Mouse (Mus musculus): ENCODE results near the gene Rpl12.
"Not testable (repeated sequence)": the region's sequence is repeated elsewhere in the genome, so short reads cannot be mapped to it uniquely, and the experiment has no call there.

The Rpl12 gene

DNA sequence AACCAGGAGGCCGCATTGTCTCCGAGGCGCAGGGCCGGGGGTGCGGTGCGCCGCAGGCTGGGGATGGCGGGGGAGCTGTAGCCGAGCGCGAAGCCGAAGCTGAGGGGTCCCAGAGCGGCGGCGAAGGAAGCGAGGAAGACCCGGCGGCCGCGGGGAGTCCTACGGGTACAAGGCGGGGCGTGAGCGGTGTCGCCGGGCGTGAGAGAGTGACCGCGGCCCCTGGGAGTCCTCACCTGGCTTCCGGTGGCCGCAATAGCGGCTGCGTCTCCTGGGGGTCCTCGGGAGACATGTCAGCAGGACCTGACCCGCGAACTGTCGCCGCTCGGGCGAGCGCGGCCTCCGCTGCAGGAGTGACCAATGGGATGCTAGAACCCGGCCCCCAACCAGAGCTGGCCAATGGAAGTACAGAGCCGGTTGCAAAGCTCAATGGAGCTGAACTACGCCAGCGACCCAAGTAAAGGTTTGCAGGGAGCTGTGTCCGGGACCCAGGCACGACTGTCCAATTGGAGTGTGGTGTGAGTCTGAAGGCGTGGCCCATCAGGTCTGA lies 20.4 kb downstream of the Rpl12 start, which contains the start of gene Slc2a8:
Gene Slc2a8, minus strand, starts transcription at position 359 of the 547 bp plus-strand sequence.
- DNase-seq (ENCODE audit: low read depth, low spot score): peak; percentile 95

DNA sequence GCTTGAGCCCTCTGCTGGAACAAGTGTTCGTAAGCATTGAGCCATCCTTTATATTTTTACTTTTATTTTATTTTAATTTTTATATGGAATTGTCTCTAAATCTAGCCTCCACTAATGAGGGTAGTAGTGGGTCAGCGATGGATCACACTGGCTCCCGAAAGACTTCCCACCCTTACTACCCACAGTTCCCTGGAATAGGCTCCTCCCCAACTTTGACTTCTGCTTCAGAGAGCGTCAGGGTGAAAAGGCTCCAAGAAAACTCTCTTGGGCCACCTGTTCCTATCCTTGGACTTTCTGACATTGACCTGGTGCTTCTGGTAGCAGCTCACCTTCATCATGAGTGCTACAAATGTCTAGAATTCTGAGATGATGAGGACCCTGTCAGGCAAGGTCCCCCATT lies 21.3 kb downstream of the Rpl12 start:
- no peak for DNase-seq (ENCODE audit: low read depth, low spot score)

DNA sequence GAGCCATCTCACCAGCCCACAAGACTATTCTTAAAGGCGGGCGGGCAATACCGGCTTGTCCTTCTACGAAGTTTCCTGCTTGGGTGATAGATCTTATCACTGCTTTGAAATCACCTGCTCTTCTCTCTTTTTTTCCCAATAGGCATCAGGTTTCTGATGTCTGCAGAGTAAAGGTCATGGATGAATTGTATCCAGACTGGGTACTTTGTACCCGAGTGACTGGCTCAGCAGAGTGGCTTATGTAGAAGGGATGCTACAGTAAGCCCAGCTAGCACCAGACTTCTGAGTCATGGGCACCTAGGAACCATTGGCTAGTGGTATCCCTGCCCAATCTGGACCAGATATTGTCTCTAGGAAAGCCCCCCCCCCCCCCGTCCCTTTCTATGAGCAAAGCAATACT lies 22.3 kb downstream of the Rpl12 start:
- DNase-seq (ENCODE audit: low read depth, low spot score): no peak

DNA sequence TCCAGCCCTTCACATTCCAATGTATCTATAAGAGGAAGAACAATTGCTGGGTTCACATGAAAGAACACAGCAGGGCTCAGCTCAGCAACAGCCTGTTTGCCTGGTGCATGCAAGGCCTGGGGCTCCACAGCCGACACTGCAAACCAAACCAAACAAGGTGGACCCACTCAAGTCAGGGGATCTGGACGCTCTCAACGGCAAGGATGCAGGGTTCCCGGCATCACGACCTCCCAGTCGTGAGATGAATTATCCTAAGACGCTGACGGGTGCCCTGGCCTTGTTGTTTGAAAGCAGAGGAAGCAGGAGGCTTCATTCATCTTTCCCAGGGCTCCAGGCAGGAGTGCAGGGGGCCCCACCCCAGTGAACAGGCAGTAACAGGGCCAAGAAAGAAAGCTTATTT lies 24.5 kb downstream of the Rpl12 start:
- no peak for DNase-seq (ENCODE audit: low read depth, low spot score)

DNA sequence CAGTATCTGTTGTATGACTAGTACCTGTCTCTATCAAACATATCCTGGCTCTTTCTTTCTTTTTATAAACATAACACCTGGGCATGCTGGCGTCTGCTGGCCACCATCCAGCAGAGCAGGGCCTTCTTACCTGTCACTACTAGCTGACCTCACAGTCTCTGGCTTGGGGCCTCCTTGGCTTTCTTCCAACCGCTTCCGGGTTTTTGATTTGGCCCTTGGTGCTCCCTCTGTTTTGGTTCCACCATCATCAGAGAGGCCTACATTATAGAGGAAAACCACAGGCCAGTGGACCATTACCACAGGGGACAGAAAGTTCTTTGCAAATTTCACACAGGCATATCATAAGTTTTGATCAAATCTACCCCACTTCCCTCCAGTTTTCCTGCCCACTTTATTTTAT lies 28.0 kb downstream of the Rpl12 start:
- DNase-seq (ENCODE audit: low read depth, low spot score): no peak

DNA sequence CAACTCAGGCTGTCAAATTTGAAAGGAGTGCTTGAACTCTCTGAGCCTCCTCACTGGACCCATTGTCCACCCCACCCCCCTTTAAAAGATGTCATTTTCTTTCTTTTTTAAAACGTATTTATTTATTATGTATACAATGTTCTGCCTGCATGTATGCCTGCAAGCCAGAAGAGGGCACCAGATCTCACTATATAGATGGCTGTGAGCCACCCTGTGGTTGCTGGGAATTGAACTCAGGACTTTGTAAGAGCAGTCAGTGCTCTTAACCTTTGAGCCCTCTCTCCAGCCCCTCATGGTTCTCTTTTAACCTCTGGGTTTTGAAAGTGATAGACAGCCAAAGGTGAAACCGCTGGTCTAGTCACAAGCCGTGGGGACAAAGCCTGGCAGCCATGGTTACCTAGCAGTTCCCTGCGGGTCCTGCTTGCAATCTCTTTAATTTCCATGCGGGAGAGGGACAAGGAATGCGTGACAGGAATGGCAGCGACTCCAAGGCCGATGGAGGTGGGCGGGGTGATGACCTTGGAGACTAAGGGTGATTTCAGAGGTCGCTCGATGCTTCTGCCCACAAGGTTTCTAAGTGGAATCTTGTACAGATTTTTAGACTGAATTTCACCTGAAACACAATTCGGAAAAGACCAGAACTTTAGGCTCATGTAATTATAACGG lies 28.9 kb downstream of the Rpl12 start:
- DNase-seq (ENCODE audit: low read depth, low spot score): no peak

DNA sequence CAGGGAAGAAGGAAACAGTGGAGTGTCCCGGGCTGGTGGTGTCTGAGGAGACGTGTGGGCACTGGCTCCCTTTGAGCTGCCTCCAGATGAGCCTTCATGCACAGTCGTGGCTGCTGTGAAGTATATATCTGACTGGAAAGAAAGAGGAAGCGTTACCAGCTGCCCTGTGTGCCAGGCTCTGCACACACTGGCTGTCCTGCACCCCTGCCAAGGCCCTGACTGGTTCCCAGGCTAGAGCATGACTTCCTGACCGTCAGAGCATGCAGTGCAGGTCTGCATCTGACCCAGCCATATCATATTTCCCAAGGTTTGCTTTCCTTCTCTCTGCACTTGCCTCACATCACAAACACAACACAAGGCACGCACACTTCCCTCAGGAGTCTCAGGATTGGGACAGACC lies 30.8 kb downstream of the Rpl12 start:
- DNase-seq (ENCODE audit: low read depth, low spot score): no peak

DNA sequence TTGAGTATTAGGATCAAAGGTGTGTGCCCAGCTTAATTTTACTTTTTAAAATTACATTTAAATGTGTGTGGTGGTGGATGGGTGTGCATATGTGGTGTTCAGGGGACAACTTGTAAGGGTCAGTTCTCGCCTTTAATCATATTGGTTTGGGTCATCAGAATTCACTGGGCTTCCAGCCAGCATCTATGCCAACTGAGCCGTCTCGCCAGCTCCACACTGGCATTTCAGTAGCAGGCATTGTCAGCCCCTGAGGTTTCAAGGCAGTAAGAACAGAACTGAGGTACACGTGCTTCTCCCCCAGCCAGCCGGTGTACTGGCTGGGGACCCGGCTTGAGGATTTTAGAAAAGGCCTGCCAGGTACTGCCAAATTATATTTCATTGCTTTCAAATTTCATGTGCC lies 35.7 kb downstream of the Rpl12 start:
- DNase-seq (ENCODE audit: low read depth, low spot score): no peak

DNA sequence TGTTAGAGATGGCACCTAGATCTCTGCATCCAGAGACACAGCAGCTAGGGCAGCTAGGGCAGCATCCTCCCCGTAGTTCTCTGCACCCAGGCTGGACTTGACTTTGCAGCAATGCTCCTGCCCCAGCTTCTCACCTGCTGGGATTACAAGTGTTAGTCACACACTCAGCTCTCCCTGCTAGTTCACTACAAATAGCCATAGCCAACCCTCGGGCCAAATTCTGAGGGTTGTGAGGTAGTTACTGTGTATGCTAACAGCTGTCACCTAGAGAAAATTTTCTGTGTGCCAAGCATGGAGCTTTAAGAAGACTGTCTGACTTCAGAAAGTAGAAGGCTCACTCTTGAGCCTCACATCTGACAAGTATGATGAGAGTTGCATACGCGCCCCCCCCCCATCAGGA lies 36.4 kb downstream of the Rpl12 start:
- no peak for DNase-seq (ENCODE audit: low read depth, low spot score)

DNA sequence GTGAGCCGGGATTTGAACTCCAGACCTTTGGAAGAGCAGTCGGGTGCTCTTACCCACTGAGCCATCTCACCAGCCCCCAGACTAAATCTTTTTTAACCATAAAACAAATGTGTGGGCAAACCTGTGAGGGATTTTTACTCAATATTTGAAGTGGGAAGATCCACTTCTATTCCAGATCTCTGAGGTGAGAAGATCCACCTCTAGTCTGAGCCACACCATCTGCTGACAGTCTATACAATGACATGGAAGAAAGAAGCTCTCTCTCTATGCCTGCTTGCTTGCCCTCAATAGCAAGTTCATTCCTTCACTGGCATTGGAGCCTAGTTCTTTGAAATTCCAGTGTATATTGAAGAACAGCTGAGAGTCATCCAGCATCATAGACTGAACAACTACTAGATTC lies 38.4 kb downstream of the Rpl12 start:
- DNase-seq (ENCODE audit: low read depth, low spot score): no peak

DNA sequence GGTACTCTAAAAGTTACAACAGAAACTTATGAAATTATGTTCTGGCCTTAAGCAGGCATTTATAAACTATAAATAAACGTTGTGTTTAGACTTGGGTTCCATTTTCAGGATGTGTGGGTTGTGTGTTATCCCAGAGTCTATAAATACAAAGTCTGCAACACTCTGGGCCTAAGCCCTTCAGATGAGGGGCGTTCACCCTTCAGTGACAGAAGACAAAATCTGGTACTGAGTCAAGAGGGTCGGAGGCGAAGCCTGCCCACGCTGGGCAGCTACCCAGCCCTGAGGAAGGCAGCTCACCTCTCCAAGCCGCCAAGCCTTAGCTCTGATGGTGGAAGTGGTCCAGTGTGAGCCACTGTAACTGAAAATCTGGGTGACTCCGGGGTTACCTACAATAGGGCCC lies 40.8 kb downstream of the Rpl12 start:
- DNase-seq (ENCODE audit: low read depth, low spot score): no peak

DNA sequence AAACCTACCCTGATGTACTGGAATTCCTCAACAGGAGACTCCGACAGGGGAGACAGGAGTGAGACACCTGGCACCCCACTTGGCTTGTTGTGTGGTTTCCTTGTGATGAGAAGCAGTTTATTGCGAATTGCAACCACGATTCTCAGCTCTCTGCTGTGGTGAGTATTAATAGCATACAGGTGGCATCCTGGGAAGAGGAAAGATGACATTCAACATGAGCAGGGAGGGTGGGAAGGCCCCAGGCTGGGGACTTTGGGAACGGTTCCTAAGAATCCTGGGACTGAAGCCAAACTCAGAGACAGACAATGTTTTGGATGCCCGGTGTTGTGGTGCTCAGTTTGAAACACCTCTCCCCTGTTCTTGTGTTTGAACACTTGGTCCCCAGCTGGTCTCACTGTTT lies 43.7 kb downstream of the Rpl12 start:
- no peak for DNase-seq (ENCODE audit: low read depth, low spot score)

DNA sequence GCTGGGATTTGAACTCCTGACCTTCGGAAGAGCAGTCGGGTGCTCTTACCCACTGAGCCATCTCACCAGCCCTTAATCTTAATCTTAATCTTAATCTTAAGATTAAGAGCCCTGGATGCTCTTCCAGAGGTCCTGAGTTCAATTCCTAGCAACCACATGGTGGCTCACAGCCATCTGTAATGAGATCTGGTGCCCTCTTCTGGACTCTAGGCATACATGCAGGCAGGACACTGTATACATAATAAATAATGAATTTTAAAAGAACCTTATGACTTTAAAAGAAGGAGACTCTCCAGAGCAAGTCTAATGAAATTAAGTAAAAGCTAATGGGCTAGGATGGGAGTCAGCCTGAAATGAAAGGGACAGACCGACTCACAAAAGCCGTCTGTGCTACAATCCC lies 47.7 kb downstream of the Rpl12 start:
- DNase-seq (ENCODE audit: low read depth, low spot score): not testable (repeated sequence)

DNA sequence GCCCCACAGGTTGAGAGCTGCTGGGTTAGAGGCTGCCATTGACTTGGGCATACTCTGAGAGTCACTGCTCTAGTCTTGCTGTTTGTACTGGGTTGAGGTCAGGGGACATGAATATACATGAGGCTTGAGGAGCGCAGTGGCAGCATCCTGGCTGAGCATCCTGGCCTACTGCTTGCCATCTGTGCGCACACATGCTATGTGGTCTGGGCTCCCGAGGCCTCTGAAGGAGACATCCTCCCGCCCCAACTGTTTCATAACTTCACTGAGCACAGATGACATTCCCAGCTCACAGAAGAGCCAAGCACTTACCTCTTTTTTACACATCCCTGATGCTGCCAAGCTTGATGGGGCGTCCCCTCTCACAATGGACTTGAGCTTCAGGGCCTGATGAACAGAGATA lies 53.5 kb downstream of the Rpl12 start:
- no peak for DNase-seq (ENCODE audit: low read depth, low spot score)

All from skeletal muscle tissue, adult 2 months (tissue).